Mouse (Mus musculus) adrenal gland, adult (tissue): ENCODE results near the gene Tfdp2.
"Not testable (repeated sequence)": the region's sequence is repeated elsewhere in the genome, so short reads cannot be mapped to it uniquely, and the experiment has no call there.

Source experiments
- DNase-seq, 2 experiments: peaks; one replicate each; pipeline ENCODE4 v3.0.0; 2022 to 2023; ENCODE audit warnings: low spot score in 1 of 2; ENCODE audit not compliant: inconsistent age in 2 of 2

The Tfdp2 gene

DNA sequence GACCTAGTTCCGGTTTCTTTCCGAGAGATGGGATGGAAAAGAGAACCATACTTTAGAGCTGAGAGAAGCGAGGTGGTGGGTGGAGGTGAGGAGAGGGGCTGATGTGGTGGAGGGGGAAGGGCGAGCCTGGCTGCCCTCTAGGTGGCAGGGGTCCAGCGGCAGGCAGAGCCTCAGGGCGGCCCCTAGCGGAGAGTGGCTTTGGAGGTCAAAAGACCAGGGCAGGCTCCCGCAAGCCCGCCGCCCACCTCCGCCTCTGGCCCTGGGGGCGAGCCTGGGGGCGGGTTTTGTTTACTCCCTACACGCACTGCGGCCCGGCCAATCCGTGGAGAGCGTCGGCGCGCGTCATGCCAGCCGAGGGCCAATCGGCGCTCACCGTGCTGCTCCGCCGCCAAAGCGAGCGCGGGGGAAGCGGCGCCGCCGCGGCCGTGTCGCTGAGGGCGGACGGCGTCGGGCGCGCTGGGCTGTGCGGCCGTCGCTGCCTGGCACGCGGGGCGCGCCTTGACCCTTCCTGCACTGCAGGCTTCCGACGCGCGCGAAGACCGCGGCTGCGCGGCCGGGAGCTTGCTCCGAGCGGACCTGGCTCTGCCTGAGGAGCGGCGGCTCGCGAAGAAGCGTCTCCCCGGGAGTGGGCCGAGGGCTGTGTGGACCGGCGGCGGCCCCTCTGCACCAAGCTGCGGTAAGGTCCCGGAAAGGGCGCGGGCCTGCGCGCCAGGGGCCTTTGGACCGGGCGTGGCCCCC, at the start of gene Tfdp2:
Gene Tfdp2, plus strand, starts transcription at position 391 of the 738 bp plus-strand sequence.
- DNase-seq = peak; percentile 94 to 96

DNA sequence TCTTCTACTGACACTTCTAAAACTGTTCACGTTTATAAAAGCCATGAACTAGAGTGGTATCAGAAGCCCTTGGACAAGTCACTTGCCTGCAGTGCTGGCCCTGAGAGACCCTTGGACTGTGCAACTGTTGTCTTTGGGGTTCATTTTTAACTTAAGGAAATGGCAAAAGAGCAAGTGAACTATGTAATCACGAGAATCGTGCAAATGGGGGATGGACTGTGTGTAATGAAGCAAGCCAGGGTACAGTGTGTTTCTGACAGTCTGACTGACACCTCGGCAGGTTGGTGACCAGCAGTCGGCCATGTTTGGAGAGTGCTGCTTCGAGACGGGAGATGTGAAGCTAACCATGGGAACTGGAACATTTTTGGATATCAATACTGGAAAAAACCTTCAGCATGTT, 43.3 kb upstream of the Tfdp2 start:
- no peak for DNase-seq

DNA sequence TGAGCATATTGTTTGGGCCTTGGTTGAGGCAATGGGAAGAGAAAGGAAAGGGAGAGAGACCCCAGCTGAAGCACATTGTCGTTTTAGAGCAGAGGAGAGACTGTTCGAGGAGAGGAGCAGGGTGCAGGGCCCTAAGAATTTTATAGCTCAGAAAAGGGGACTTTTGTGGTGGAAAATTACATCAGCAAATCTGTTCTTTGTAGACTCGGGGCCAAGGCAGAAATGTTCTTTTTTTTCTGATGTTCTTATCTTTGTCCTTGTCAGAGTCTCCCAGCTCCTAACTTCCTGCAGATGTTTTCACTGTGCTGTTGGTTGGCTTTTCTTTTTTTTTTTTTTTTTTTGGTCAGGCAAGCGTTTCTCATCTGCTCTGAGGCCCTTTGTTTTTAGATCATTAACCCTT, 37.6 kb upstream of the Tfdp2 start:
- DNase-seq = peak in 1 of 2 experiments; percentile 51

DNA sequence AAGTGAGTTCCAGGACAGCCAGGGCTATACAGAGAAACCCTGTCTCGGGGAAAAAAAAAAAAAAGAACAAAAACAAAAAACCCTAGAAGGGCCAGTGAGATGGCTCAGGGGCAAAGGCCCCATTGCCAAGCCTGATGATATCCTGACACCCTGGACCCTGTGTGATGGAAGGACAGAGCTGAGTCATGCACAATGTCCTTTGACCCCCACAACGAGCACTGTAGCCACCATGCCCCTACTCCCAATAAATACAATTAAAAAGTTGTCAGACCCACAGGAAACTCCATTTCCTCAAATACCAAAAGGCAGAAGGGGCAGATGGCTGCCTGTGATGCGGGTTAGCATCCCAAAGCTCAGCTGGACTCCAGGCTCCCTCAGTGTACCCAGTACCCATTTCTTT, 37.0 kb upstream of the Tfdp2 start:
- DNase-seq = peak; percentile 46 to 64

DNA sequence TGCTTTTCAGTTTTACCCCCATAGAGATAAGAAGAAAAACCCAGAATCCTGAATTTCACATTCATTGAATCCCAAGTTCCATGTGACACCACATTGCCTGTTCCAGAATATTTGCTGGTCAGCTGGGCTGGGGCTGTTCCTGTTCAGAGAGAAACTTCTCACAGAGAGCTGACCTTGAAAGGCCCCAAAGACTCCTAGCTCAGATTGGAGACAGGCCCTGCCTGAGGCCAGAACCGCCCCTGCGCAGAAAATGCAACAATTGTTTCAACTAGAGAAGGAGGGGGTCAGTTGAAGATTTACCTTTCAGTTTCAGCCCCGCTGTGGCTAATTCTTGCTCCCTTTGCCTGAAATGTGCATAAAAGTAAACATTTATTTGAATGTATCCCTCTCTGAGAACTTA, 35.3 kb upstream of the Tfdp2 start:
- peak; percentile 63 to 66 for DNase-seq

DNA sequence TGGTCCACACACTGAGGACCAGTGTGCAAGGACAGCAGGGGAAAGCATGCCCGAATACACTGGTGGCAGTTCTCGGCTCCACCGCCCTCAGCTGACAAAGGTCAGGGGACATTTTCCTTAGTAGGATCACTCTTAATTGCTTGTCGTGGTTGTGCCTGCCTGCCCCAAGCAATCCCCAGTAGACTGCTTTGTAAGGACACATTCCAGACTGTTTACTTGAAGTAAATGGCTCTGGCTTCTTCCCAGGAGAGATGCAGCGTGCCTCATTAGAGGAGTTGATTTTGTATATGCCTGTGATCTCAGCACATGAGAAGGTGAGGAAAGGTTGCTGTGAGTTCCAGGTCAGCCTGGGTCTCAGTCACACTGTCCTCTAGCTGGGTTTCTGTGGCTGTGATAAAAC, 33.7 kb upstream of the Tfdp2 start:
- peak in 1 of 2 experiments; percentile 28 for DNase-seq

DNA sequence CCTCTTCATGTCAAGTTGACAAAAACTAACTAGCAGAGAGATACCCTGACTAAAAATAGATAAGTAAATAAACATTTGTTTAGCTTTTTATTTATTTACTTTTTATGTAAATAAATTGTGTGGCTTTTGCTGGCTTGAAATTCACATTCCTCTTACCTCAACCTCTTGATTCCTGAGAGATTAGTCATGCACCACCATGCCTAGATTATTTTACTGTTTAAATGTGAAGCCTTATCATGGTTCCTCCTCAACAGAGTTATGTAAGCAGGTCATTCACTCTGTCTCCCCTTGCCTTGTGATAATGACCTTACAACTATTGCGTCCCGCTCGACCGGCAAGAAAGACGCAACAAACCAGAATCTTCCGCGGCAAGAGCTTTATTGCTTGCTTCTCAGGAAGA, 32.6 kb upstream of the Tfdp2 start:
- DNase-seq = no peak

DNA sequence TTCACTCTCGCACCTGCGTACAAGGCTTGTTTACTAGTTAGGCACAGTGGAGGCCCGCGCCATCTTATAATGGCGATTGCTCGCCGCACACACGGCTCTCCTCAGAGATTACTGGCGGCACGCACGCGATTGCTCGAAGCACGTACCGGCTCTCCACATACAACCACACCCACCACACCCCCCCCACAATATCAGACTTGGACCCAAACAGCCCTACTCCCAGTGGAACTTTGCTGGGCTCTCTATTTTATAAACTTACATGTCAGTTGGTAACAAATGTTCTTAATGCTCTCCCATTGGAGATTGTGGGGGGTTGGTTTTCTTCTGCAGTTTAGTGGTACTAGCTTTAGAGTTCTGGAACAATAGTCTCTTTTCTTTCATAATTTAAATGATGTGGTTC, 32.1 kb upstream of the Tfdp2 start:
- not testable (repeated sequence) for DNase-seq

DNA sequence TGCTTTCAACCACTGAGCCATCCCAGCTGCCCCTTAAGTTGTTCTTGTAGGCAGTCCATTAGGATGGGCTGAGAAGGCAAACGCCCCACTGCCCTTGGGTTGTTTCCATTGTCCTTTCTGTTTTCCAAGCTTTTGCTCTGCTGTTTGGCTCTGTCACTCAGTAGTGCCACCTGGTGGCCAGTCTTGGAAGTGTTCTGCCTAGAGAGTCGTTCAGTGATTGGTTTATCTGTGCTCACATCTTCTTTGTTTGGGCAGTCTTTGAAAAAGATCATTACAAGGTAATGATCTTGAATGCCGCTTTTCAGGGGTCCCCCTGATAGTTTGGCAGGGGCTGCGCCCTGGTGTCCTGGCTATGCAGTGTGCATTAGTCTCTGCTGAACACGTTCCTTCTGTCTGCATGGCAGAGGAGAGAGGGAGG, 28.9 kb upstream of the Tfdp2 start:
- DNase-seq = peak; percentile 85 to 95

DNA sequence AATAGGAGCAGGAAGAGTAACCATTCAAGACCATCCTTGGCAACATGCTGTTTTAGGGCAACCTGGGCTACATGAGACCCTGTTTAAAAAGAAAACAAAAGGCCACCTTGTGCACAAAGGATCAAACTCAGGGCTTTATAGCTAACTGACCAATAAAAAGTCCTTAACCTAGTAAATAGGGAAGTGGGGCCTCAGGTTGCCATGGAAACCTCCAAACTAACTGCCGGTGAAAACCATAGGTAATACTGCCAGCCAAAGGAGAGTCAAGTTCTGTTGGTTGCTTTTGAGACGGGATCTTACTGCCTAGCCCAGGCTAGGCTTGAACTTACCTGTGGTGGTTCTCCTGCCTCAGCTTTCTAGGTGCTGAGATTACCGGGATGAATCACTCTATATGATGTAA, 25.5 kb upstream of the Tfdp2 start:
- DNase-seq = no peak

DNA sequence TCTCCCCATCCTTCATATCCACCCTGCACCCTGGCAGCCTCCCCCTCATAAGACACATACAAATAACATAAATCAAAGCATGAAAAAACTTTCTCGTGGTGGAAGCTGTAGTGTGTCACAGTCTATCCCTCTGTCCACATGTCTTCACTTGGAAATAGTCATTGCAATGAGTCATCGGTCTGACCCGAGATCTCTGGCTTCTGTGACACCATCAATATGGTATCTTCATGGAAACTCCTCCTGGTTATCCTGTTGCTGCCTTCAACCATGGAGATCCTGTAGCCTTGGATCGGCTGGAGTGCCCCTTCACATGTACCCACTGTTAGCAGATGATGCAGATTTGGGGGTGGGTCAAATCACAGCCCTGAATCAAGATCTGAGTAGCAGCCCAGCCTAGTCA, 11.2 kb upstream of the Tfdp2 start:
- peak in 1 of 2 experiments; percentile 65 for DNase-seq

DNA sequence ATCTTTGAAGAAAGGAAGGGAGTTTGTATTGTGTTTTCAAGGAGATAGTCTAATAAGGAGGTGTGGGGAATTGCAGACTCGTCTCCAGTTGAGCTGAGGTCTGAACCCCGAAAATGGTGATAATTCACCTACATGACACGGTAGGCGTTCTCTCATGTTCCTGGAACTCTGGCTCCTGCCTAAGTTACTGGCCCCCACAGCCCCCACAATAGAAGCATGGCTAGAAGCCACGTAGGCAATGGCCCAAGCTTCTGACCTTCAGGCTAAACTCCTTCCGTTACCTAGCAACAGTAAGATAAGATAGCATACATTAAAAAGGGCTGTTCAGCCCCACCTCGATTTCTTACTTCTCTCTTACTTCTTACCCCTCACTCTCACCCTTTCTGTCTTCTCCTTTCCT, 9.4 kb upstream of the Tfdp2 start:
- peak in 1 of 2 experiments; percentile 54 for DNase-seq

DNA sequence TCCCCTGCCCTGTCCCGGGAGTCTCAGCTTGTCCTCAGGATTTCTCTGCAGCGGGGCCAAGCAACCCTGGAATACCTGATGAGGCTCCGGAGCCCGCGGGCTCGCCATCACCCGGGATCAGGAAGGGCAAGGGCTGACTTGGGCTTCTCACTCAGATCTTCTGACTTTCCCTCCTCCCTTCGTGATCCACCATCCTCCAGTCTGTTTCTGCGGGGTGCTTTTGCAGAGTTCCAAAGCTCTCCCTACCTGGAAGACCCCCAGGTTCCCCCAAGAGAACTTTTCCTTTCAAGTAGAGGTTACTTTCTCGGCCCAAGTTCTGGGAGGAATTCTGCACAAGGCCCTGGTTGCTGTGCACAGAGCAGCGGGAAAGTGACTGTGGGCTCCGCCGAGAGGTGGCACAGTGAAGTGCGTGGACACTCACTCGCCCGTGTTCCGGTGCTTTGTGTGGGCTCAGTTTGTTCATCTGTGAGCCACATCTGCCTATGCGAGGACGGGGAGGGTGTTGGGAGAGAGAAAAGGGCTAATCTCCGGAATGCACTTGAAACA, 634 bp downstream of the Tfdp2 start:
- peak; percentile 60 to 88 for DNase-seq

DNA sequence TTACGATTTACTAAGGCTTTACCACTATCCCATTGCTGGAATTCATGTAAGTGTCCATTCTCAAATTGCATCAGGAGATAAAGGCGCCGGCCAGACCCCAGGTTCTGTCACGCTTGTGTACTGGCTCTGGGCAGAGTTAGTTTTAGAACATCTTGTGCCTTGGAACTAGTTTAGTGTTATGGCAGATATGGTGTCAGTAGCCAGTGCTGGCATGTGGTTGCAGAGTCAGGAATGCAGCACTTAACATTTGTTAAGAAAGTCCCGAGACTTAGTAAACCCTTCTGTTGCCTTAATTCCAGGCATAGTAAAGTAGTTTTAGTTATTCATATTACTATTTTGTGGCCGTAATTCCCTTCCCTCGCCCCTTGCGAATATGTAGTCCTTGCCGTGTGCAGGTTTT, 1.7 kb downstream of the Tfdp2 start:
- DNase-seq = peak in 1 of 2 experiments; percentile 59

DNA sequence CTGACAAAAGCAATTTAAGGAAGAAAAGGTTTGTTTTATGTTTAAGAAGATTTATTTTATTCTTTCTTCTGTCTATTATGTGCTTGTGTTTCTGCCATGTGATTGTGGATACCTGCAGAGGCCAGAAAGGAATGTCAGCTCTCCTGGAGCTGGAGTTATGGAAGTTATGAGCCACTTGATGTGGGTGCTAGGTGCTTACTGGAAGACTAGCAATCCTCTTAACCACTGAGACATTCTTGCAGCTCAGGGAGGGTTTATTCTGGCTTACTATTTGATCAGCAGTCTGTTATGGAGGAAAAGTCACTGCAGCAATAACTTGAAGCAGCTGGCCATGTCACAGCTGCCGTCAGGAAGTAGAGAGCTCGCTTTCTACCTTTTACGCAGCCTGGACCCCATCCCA, 7.6 kb downstream of the Tfdp2 start:
- no peak for DNase-seq

DNA sequence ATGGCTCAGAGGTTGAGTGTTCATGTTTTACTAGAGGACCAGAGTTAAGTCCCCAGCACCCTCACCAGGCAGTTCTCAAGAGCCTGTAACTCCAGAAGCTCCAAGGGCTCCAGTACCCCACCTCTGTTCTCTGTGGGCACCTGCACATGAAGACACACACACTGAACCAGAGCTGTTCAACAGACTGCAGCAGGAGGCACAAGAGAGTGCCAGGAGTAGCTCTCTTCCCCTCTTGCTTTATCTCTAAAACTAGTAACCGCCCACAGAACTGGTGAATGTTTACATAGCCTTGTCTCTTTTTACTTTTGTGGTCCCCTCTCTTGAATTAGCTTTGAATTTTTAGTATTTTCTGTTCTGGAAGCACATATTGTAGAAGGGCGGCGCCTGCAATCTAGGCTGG, 11.4 kb downstream of the Tfdp2 start:
- no peak for DNase-seq

DNA sequence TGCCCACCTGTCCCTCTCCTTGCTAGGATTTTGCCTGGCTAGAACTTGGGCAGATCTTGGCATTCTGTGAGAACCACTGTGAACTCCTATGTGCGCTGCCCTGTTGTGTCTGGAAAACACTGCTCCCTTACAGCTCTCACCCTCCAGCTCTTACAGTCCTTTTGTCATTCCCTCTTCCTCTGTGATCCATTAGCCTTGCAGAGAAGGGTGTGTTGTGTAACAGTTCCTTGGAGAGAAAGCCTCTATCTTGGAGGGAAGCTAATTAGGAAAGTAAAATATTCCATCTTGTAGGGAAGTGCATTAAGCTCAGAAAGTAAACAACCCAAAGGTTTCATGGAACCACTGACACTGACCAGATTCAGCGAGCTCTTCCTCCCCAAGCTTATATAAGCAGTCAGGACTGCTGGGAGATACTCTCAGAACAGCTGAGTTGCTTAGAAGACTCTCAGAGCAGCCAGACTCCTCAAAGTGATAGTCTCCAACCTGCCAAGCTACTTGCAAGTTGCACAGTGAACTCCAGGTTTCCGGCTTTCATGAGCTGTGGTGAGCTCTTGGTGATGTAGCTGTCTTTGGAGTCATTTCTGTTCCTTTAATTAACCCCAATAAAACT, 17.1 kb downstream of the Tfdp2 start:
- DNase-seq = no peak

DNA sequence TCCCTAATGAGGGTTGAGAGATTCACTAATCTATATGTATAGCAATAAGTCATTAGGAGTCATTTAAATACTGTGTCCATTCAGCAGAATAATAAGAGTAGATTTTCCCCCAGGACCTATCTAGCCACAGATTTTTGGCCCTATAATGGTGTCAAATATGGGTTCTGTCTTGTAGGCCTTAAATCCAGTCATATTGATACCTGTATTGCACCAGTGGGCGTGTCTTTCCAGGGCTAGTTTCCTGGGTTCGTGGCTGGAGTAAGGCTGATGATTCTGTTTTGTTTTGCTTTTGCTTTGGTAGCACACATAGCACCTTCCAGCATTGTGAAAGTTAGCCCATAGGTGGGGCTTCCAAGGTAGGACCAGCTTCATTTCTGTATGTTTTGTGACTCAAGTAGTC, 18.1 kb downstream of the Tfdp2 start:
- DNase-seq = no peak

DNA sequence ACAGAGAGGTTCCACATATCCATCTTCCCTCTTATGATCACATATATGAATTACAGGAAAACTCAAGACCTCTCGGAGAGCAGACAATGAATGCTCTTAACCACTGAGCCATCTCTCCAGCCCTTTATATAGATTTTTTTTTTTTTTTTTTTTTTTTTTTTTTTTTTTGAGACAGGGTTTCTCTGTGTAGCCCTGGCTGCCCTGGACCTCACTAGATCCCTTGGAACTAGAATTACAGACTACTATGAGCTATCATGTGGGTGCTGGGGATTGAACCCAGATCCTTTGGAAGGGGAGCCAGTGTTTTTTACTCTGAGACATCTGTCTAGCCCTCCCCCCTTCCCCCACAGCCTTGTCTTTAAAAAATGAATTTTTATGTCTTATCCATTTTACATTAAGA, 21.2 kb downstream of the Tfdp2 start:
- no peak for DNase-seq

DNA sequence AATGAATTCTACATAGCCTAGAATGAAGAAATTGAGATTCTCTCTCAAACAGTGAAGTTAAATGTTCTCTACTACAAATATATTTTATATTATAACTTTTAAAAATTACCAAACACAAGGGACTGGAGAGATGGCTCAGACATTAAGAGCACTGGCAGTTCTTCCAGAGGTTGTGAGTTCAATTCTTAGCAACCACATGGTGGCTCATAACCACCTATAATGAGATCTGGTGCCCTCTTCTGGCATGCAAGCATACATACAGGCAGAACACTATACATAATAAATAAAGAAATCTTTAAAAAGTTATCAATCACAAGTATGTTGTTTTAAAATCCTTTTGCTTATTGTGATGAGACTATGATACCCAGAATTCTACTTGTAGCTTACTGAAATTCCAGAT, 21.7 kb downstream of the Tfdp2 start:
- DNase-seq = no peak

DNA sequence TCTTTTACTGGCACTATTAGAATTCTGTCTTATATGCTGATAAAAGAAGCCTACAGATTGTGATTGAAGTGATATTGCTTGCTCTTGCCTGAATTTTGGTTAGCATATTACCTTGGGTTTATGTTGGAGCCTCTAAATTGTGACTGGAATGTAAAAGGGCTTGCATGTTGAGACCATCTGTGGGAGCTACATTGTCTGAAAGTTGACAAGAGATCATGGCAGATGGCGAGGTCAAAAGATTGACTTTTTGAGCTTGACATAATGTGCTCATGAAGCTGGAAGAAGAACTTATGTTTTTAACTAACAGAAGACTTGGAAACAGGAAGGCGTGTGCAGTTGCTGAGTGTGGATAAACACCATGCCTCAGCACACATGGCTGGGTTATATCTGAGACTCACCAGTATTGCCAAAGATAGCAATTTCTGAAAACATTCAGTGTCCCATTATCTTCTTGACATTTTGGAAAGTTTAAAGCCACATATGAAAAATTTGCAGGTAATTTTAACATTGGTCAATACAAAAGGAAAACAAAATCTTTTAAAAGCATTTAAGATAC, 23.1 kb downstream of the Tfdp2 start:
- DNase-seq = no peak

DNA sequence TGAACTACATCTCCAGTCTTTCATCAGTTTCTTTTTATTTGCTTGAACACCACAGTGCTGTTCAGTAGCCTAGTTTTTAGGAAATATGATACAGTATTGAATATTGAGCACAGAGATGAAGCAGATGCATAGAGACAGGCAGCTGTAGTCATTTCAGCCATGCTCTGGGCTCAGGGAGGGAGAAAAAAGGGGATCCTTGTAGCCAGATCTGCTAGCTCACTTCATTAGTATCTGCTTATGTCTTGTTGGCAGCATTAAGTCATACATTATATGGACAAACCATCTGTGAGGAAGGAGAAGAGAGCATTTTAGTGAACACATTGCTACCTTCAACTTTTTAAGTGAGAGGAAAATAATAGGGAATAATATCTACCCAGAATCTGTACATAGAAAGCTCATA, 24.3 kb downstream of the Tfdp2 start:
- no peak for DNase-seq
